Mouse (Mus musculus): ENCODE results near the gene Gm49450. TPM values are rescaled to one million over a fixed set of nuclear protein-coding genes. Genes with fewer than 3 reads are reported as not detected.
"Not testable (repeated sequence)": the region's sequence is repeated elsewhere in the genome, so short reads cannot be mapped to it uniquely, and the experiment has no call there.

Gene Gm49450
- polyA plus RNA-seq, 1 experiment from 2014 or later: not detected

DNA sequence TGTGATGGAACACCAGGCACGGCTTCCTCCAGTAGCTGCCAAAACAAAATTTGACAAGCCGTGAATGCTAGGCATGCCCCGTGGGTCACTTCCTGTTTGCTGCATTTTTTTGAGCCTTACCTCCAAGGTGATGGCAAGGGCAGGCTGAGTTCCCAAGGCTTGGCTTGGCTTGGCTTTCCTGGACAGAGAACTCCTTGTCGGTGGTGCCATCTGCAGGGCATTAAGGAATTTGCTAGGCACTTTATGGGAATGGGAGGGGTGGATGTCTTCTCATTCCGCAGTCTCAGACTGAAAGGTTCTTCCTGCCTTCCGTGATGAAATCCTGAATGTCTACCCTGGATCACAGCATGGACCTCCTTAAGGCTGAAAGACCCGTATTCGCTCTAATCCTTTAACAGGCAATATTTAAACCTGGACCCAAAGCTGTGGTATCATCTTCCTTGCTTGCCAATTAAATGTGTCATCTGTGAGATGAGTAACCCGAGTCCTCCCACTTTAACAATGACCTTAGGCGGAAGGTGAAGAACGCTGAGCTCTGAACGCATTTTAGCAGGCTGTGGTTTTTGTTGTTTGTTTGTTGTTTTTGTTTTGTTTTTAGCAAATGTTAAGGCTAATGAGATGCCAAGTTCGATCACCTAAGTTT, 24.6 kb downstream of the Gm49450 start:
- DNase-seq (ENCODE audit: low spot score): peak; percentile 24

DNA sequence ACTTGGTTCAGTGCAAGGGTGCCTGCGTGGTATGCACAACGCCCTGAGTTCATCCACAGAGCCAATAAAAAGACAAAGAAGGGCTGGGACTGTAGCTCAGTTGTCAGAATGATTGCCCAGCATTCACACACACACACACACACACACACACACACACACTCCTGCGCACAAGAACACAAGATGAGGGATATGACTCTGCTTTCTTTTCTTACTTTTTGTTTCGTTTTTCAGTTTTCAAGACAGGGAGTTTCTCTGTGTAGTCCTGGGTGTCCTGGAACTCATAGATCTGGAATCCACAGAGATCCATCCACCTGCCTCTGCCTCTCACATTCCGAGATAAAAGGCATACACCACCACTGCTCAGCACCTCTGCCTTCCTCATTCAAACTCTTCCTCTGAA, 25.8 kb downstream of the Gm49450 start:
- DNase-seq (ENCODE audit: low spot score): no peak

DNA sequence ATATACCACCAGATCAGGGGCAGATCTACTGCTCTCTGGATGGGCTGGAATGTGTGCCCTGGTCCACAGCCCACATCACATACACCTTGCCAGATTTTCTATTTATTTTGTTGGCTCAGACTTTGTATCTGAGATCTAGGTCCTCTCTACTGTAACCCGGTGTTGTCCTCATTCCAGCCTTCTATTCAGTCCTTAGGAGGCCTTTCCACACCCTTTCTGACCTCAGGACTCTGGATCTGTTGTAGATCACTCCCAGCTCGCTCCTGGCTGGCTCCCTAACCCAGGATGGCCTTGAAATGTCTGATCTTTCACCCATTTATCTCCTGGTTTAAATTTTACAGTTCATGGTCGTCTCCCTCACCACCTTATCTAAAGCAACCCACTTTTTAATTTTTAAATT, 28.7 kb downstream of the Gm49450 start:
- no peak for DNase-seq (ENCODE audit: low spot score)

DNA sequence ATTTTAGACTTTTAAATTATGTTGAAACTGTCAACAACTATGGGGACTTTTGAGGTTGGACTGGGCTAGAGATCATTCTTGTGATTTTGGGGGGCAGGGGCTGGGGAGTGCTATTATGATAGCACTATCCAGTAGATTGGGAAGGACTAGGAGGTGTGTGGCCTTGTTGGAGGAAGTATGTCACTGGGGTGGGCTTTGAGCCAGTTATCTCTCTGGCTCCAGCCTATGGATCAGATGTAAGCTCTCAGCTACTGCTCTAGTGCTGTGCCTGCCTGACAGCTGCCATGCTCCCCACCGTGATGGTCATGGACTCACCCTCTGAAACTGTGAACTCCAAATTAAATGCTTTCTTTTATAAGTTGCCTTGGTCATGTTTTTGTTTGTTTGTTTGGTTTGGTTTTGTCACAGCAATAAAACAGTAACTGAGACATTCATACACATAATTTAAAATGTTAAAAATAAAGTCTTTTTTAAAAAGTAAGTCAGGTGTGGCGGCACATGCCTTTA, 30.3 kb downstream of the Gm49450 start:
- DNase-seq (ENCODE audit: low spot score): no peak

DNA sequence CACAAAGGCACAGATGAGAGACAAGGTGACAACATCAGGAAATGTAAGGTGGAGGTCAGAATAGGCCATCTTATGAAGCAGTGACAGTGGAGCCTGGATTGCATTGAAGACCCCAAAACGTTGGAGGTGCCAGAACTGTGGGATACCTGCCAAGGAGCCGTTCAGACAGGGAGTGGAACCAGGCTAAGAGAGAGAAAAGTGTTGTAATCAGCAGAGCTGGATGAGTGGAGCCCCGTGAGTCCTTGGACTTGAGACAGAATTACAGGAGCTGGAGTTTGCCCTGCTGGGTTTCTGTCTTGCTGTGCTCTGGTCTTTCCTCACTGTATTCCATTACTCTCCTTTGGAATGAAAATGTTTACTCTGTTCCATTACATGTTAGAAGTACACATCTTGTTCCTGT, 30.8 kb downstream of the Gm49450 start:
- DNase-seq (ENCODE audit: low spot score): no peak

DNA sequence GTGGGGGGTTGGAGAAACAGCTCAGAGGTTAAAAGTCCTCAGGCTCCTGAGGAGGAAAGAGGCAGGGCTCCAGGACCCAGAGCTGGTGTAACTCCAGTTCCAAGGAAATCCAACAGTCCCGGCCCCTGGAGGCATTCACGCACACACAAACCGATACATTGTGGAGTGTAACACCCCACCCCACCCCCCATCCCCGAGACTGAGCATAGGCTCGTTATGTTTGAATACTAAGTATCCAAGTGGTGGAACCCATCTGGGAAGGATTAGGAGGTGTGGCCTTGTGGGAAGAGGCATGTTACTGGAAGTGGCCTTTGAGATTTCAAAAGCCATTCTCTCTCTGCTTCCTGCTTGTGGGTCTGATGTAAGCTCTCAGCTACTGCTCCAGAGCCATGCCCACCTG, 31.8 kb downstream of the Gm49450 start:
- DNase-seq (ENCODE audit: low spot score): no peak

DNA sequence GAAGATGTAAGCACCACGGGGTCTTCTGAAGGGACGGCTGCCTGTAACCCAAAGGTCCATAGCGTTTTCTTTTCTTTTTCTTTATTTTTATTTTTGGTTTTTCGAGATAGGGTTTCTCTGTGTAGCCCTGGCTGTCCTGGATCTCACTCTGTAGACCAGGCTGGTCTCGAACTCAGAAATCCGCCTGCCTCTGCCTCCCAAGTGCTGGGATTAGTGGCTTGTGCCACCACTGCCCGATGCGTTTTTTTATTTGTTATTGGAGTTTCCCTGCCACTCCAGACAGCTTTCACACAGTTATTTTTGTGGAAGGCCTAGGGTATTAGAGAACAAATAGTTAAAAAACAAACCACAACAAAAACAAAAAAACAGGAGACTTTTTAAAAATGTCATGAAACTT, 34.9 kb downstream of the Gm49450 start:
- DNase-seq (ENCODE audit: low spot score): not testable (repeated sequence)

DNA sequence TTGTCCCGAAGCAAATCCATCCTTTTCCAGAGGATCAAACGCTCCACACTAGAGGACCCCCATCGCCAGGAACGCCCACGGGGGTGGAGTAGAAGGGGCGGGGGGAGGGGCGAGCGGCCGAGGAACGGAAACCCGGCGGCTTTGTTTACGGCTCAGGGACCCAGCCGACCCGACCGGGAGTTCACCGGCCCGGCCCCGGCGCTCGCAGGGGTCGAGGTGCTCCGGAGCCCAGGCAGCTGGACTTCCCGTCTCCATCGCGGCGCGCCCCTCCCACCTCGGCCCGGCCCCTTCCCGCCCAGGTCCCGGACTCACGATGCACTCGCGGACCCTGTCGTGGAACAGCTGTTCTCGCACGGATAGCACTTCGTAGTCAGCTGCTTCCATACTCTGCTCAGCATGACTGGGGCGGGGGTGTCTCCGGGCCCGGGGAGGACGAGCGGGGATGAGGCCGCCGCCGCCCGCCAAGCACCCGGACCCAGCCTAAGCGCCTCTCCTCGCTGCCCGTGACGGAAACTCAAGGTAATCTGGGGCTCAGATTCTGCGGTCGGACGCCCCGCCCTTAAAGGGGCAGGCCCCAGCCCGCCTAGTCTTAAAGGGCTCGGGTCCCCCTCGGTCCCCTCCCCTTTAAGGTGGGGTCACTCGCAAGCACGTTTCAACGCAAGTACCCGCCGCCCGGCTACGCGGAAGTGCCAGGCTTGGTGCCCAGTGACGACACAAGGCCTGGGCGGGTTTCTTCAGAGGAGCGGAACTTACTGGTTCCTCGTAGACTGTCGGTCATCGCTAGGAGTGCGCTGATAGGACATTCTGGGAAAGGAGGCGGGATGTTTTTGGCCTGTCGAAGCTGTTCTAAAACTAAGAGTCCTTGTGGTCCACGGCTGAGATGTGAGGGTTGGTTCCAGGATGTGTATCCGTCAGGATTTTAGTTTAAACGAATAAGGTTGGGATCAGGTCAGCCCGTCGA, 35.5 kb downstream of the Gm49450 start, which contains the start of gene Lmbr1l:
Gene Lmbr1l, minus strand, starts transcription at position 694 of the 961 bp plus-strand sequence.
- peak; percentile 100 for DNase-seq (ENCODE audit: low spot score)

DNA sequence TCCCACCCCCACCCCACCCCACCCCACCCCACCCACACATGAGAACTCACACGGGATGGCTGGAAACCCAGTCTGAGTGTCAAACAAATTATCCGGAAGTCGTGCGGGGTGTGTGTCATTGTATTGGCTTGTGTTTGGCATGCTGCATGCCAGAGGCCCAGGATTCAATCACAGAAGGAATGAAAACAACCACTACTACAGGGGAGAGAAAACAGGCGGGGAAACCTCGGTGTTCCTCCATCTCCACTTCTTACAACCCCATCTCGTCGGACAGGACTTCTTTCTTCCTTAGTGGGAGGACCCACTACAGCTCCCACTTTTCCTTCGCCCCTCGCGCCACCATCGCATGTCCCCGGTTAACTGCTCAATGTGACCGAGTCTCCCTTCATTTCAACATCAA, 36.3 kb downstream of the Gm49450 start:
- peak; percentile 40 for DNase-seq (ENCODE audit: low spot score)

DNA sequence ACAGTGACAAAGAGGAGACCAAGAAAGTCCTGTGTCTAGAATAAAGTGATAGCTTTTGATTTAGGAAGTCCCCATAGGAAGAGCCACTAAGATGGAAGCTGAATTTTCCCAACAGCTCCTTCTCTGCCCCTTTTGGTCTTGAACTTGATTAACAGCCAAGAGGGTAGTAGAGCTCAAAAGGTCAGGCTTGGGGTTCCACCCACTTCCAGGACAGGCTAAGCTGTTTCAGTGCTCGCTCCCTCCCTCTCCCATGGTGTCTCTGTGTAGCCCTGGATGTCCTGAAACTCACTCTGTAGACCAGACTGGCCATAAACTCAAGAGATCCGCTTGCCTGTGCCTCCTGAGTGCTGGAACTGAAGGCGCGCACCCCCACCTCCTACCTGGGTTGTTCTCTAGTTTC, 37.3 kb downstream of the Gm49450 start:
- DNase-seq (ENCODE audit: low spot score): no peak

DNA sequence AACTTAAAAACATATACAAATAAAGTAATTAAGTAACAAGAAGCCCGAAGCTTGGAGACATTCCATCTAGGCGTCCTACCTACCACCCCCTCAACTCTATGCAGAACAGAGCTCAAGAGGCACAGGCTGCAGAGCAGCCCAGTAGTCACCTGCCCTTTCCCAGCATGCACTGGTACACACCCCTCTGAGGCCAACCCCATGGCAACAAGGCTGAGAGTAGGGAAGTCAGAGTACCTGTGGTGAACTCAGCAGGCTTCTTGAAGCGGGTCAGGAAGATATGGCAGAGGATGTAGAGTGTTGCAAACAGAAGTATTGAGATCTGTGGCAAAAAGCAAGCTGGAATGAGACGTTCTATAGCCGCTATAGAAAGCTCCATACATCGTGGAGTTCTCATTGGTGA, 38.4 kb downstream of the Gm49450 start:
- peak; percentile 39 for DNase-seq (ENCODE audit: low spot score)

DNA sequence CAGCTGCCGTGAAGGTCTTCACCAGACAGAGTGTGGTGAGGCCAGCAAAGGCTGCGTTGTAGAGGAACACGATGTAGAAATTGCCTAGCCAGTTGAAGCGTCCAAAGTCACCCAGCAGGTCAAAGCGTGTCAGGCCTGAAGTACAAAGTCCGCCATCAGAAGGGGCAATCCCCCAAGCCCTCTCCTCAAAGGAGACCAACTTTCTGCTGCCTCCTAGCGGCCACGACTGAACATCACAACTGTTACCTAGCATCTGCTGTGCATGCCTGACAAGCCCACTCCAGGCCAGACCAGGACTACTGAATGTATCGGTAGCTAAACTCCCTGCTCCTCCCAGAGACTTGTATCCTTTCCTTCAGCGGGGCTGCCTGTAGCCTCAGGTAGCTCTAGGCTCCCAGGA, 48.7 kb downstream of the Gm49450 start:
- DNase-seq (ENCODE audit: low spot score): peak; percentile 57

DNA sequence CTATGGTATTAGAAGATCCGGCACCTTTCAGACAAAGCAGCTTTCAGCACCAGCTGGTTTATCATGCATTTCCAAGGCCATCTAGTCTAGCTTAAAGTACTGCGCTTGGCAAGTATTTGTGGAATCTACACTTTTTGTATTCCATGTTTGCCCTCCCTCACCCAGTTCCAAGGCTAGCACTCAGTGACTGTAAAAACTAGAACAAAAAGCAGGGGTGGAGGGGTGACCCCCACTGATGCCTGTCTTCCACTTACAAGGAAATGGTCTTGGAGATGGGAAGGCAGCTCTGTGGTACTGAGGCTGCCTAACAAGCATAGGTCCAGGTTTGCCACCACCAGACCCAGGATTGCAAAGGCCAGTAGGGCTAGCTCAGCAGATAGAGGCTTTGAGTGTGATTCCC, 50.8 kb downstream of the Gm49450 start:
- DNase-seq (ENCODE audit: low spot score): no peak

DNA sequence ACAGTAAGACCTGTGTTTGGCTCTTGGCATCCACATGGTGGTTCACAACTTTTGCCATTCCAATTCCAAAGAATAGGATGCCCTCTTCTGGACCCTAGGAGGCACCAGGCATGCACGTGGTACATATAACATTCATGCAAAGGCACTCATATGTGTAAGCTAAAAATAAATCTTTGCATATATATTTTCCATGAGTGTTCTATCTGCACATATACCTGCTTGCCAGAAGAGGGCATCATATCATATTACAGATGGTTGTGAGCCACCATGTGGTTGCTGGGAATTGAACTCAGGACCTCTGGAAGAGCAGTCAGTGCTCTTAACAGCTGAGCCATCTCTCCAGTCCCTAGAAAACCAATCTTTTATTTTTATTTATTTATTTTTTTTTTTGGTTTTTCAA, 51.8 kb downstream of the Gm49450 start:
- DNase-seq (ENCODE audit: low spot score): no peak

DNA sequence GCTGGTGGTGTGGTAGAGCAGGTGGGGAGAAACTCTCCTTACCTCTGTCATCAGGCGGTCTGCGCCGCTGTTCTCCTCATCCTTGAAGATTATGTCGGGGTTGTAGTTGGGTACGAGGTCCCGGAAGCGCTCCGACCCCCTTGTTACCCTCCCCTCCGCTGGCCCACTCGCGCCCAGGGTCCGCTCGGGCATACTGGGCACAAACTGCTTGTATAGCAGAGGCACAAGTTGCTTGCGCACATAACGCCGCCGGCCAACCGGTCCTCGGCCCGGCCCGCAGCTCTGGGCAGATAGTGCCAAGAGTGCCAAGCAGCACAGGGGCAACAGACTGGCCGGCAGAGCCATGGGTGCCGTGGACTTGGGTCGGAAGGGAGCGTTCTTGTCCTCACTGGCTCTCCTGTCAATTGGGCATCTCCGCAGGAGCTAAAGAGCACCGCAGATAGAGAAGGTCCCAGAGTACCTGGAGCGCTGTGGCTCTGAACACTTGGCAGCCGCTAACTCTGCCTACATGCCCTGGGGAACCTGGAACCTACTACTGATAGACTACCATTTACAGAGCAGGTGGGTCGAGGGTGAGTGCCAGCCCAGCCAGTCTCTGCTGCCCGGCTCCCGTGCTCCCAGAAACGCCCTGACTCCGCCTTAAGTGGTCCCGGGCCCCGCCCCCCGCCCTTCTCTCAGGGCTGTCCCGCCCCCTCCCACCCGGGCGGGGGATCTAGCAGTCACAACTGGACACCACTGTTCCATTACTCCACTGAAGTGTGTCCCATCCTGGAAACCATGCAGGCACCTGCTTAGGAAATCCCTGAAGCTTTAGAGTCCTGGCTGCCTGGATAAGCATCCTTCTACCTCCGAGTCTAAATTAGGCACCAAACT, 55.2 kb downstream of the Gm49450 start, which contains the start of gene Dhh:
Gene Dhh, minus strand, starts transcription at position 613 of the 873 bp plus-strand sequence.
- no peak for DNase-seq (ENCODE audit: low spot score)

DNA sequence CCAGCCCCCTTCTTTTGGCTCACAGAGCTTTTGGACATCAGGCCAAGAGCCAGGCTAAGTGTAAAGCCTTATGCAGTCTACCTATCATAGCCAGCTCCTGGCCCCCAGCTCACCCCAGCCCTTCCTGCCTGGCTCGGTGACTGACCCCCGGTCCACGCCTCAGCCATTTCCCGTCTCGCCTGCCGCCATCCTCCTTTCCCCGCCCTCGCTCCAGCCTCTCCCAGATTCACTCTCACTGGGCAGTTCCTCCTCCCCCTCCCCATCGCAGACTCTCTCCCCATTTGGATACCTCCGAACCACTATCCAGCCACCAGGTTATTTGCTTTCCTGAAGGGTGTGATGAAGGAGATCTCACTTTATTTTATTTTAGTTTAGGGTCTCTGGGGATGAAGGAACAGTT, 55.9 kb downstream of the Gm49450 start:
- DNase-seq (ENCODE audit: low spot score): no peak

DNA sequence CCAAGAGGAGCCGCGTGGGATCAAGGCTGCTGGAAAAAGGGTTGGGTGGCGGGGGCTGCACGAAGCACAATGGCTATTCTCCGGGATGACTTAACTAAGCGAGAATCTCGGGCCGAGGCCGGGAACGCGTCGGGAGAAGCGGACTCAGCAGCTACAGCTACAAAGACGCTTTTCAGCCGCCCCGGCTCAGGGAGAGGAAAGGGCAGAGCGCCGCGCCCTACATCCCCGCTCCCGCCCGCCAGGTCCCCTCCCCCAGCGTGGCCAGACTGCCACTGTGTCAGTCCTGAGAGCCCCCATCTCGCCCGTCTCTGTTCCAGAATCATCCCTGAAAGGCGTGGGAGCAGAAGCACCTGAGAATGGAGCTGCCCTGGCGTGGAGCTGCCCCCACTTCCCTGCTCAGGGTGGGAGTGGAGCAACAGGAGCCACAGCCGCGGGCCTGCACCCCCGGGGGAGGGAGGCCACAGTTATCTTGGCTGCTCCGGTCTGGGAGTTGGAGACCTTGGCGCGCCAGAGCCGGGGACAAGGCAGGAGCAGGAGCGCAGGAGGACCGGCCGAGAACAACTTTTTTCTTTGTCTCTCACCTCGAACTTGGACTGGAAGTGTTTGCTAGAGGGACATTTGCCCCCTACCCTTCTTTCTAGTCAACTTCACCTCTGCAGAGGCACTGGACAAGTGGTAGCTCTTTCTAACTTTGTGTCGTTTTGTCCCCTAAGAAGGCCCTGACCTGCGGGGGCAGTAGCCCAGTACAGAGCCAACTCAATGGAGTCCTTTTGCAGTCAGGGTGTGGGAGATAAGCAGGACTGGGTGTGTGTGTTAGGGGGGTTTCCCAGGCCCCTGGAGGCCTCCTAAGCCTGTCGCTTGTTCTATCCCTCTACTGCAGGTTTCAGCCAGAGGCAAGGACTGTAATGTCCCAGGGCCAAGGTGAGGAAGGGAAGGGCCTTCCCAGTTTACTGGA, 57.4 kb downstream of the Gm49450 start:
- DNase-seq (ENCODE audit: low spot score): no peak

DNA sequence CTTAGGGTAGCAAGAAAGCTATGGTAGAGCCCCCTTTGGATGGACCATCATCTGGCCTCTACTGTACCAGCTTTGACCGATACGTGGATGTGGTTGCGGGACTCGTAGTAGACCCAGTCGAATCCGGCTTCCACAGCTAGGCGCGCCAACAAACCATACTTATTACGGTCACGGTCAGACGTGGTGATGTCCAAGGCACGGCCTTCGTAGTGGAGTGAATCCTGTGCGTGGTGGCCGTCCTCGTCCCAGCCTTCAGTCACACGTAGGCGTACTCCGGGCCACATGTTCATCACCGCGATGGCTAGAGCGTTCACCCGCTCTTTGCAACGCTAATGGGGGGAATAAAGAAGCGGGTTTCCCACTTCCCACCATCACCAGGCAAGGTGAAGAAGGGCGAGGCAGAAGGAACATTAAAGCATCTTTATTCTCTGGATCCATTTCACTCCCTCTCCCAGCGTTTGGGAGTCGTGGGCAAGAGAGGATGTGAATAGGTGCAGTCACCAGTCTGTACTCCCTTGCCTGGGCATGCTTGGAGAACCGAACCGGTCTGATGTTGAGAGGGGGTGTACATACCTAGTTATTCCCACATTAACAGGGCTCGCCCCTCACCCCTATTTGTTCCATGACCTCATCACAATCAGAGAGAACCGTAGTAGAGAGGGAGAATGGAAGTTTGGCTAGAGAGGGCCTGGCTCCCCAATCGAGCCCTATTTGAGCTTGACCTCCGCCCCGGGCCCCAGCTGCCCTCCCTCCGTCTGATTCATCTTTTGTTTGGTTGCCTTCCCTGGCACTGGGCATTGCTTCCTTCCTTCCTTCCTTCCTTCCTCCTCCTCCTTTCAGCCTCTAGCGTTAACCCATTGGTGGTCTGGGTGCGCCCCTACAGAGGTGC, 58.4 kb downstream of the Gm49450 start:
- DNase-seq (ENCODE audit: low spot score): no peak

All from thymus, postnatal 0 days (tissue).